Mouse (Mus musculus) E14TG2a.4 (cell line): ENCODE measurements around the gene Tbc1d21.

ENCODE experiments used
- CTCF ChIP-seq: conservative IDR thresholded peaks from 2 replicates; pipeline ENCODE4 v1.5.1; 2014; ENCODE audit warnings: low read length
- POU5F1 ChIP-seq: IDR thresholded peaks from 2 replicates; pipeline ENCODE4 v1.6.1; 2014; ENCODE audit warnings: low read length, borderline replicate concordance

GRCm38 (mm10) chr9:58317381-58317780, 52.9 kb downstream of the Tbc1d21 start:
- TF ChIP-seq CTCF = no peak
- no peak for TF ChIP-seq POU5F1
